Mouse (Mus musculus): ENCODE measurements around the gene Nxpe3. TPM values are rescaled to one million over a fixed set of nuclear protein-coding genes. Genes with fewer than 3 reads are reported as not detected.

The Nxpe3 gene
- polyA plus RNA-seq, 1 experiment from 2014 or later = 0.72 TPM

DNA sequence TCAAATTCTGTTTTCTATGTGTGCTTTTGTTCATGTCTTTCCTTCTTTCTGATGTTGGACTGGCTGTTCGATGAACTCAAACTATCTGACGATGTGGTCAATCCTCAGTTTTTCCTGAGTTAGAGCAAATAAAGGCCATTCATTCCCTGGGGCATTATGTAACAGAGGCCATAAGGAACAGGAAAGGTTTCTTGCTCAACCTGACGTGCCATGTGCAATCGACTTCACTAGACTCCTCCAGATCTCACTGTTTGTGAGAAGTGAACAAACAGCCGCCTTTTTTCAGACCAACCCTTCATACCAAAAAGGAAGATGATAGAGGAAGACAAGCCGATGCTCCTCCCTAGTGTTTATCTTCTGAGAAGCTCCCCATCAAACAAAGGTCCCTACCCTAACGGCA is 104.8 kb downstream of the Nxpe3 start:
- peak; percentile 43; the same call in 1 of the 2 replicates for ATAC-seq
- Histone ChIP-seq H3K27me3 (replicated peaks; ENCODE audit: control insufficient read depth, insufficient read depth, low read length) (no peaks in the 10 kb centered on the region), H3K4me1 (replicated peaks; ENCODE audit: control insufficient read depth, insufficient read depth, low read length) (no peaks in the 10 kb centered on the region), H3K4me3 (ENCODE audit: low read depth, low read length) (no peak overlapping the region), H3K4me2 (replicated peaks; ENCODE audit: low read depth) (no peak overlapping the region), H3K9me3 (ENCODE audit: control insufficient read depth) (no peaks in the 10 kb centered on the region), H3K36me3 (ENCODE audit: control insufficient read depth, insufficient read depth) (no peaks in the 10 kb centered on the region), H3K27ac (ENCODE audit: low read depth, low read length) (no peak overlapping the region), H3K9ac (ENCODE audit: low read depth, low read length) (no peak overlapping the region)
- no peak for TF ChIP-seq CTCF (IDR thresholded peaks at IDR 0.05; ENCODE audit: low read depth)
- 62% methylated on average over 7 of the region's 7 CpGs for WGBS

Other genes with a start within 250 kb of the Nxpe3 start
- 7.8 and 8.8 TPM in 2 replicates for gene Nfkbiz, start 56.4 kb downstream of the Nxpe3 start, polyA plus RNA-seq (2015; fragmentation: Nextera tagmentation; extraction: Ambion mirVana)
- 1.5 and 1.9 TPM in 2 replicates for gene Cep97, start 39.6 kb upstream of the Nxpe3 start, polyA plus RNA-seq (2015; fragmentation: Nextera tagmentation; extraction: Ambion mirVana)
- gene Rpl24, start 71.0 kb upstream of the Nxpe3 start, polyA plus RNA-seq (2015; fragmentation: Nextera tagmentation; extraction: Ambion mirVana) = 521 and 527 TPM in 2 replicates
- 5.8 and 7.1 TPM in 2 replicates for gene Zbtb11, start 78.6 kb upstream of the Nxpe3 start, polyA plus RNA-seq (2015; fragmentation: Nextera tagmentation; extraction: Ambion mirVana)
- 114 TPM in 2 replicates for gene Pcnp, start 134.5 kb upstream of the Nxpe3 start, polyA plus RNA-seq (2015; fragmentation: Nextera tagmentation; extraction: Ambion mirVana)
- 13.4 and 14.7 TPM in 2 replicates for gene Trmt10c, start 142.5 kb upstream of the Nxpe3 start, polyA plus RNA-seq (2015; fragmentation: Nextera tagmentation; extraction: Ambion mirVana)
- gene Senp7, start 153.1 kb upstream of the Nxpe3 start, polyA plus RNA-seq (2015; fragmentation: Nextera tagmentation; extraction: Ambion mirVana) = 10.5 and 10.6 TPM in 2 replicates